Mouse (Mus musculus) E14TG2a.4 (cell line): ENCODE measurements around the gene Grik2.

ENCODE experiments used
- CTCF ChIP-seq: conservative IDR thresholded peaks from 2 replicates; pipeline ENCODE4 v1.5.1; 2014; ENCODE audit warnings: low read length
- POU5F1 ChIP-seq: IDR thresholded peaks from 2 replicates; pipeline ENCODE4 v1.6.1; 2014; ENCODE audit warnings: low read length, borderline replicate concordance

DNA sequence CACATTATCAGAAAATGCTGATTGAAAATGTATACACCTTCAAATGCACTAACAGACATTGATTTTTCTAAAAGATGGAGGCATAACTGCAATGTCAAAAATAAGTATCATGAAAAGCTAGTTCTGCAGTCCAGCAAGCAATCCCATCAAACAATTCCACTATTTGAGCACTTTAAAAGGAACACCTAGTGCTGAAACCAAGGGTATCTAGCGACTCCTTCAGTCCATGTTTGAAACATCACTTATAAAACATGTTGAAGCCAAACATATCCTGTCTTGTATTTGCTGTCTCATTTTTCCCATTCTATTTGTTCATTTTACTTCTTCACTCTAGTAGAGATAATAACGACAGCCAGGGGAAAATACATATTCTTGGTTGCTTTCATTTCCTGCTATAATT, 3.7 kb downstream of the Grik2 start:
- TF ChIP-seq CTCF (peak; percentile 11; the same call in 1 of the 2 replicates), POU5F1 (no peak)
